Mouse (Mus musculus) spleen, adult 2 months (tissue): Measurements from ENCODE around the gene Polk. TPM values are rescaled to one million over a fixed set of nuclear protein-coding genes. Genes with fewer than 3 reads are reported as not detected.

Experiments
- DNase-seq, 2 experiments: peaks; one replicate each; pipeline versions ENCODE4 v3.0.0 to v3.0.0-alpha.2; 2012 to 2021; ENCODE audit warnings: low spot score in 2 of 2, low read depth in 1 of 2
- H3K27ac ChIP-seq: fragments of 200-500 bp; 2 replicates; pipeline ENCODE4 v1.5.1; 2012; ENCODE audit warnings: low read length, inconsistent platforms; ENCODE audit not compliant: insufficient read depth
- H3K27me3 ChIP-seq: fragments of 200-500 bp; 2 replicates; pipeline ENCODE4 v1.6.1; 2012; ENCODE audit warnings: mild to moderate bottlenecking, moderate library complexity, low read length, inconsistent platforms; ENCODE audit not compliant: control insufficient read depth, insufficient read depth
- H3K36me3 ChIP-seq: fragments of 200-500 bp; 2 replicates; pipeline ENCODE4 v1.6.1; 2012; ENCODE audit warnings: mild to moderate bottlenecking, low read length, inconsistent platforms; ENCODE audit not compliant: control insufficient read depth, insufficient read depth
- H3K4me1 ChIP-seq: fragments of 200-500 bp; 2 replicates; pipeline ENCODE4 v1.6.1; 2011; ENCODE audit warnings: inconsistent platforms; ENCODE audit not compliant: control insufficient read depth, insufficient read depth, insufficient read length
- H3K4me3 ChIP-seq: fragments of 200-500 bp; 2 replicates; pipeline ENCODE4 v1.5.1; 2011; ENCODE audit warnings: mild to moderate bottlenecking, inconsistent platforms; ENCODE audit not compliant: insufficient read depth, insufficient read length; ENCODE audit errors: extremely low read depth
- CTCF ChIP-seq: fragments of 200-500 bp; IDR thresholded peaks from 2 replicates; pipeline ENCODE4 v1.5.1; 2011; ENCODE audit warnings: mild to moderate bottlenecking, inconsistent platforms; ENCODE audit not compliant: insufficient read depth, insufficient read length, insufficient replicate concordance; ENCODE audit errors: extremely low read depth
- POLR2A ChIP-seq: fragments of 200-500 bp; IDR thresholded peaks from 2 replicates; pipeline ENCODE4 v1.6.1; 2011; ENCODE audit warnings: low read depth, low read length, inconsistent platforms
- WGBS: fragments of 180-500 bp; shearing (Covaris S2); methylation state at CpG from one replicate; pipeline ENCODE4 v1.1.7; 2018; 5-methylcytosine and 5-hydroxymethylcytosine counted together
- polyA plus RNA-seq: library from polyadenylated mRNA; depleted of rRNA; stranded (reverse); fragments of >200 nt; gene quantifications from 2 replicates; pipeline ENCODE4 v1.2.3, GENCODE M21; 2012

The Polk gene
- polyA plus RNA-seq, 1 experiment = 0.97 TPM

- WGBS = 91% methylated on average over 4 of the region's 4 CpGs
- TF ChIP-seq CTCF (no peak), POLR2A (no peak)
- Histone ChIP-seq H3K36me3 (no peaks in the 10 kb centered on the region), H3K27ac (no peak overlapping the region), H3K4me1 (peaks cover 3% of the 10 kb centered on the region; the same call in 1 of the 2 replicates), H3K4me3 (no peak overlapping the region), H3K27me3 (no peaks in the 10 kb centered on the region)
- DNase-seq = no peak
These were observed 101.9 kb downstream of the Polk start for GRCm38 (mm10) chr13:96440436-96440835.

DNA sequence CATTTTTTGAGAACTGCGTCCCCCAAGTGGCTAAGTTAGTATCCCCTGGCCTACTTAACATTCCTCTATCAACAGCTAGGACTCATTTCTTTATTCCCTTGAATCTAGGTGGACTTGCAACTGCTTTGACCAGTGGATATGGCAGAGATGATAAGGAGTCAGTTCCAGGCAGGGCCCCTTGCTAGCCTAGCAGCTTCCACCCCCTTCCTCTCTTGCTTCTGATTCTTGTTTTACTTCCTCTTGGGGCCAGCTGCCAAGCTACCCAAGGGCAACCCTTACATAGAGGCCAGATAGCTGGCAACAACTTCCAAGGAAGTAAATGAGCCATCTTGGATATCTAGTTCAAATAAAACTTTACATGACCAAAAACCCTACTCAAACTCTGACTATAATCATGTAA lies 105.5 kb downstream of the Polk start:
- no peaks in the 10 kb centered on the region for H3K27me3 ChIP-seq
- H3K4me1 ChIP-seq = peaks cover 3% of the 10 kb centered on the region; the same call in 1 of the 2 replicates
- TF ChIP-seq POLR2A (no peak), CTCF (no peak)
- no peak overlapping the region for H3K4me3 ChIP-seq
- H3K27ac ChIP-seq = no peak overlapping the region
- WGBS = 76% methylated on average over 1 of the region's 1 CpGs
- no peak for DNase-seq
- H3K36me3 ChIP-seq = no peaks in the 10 kb centered on the region

DNA sequence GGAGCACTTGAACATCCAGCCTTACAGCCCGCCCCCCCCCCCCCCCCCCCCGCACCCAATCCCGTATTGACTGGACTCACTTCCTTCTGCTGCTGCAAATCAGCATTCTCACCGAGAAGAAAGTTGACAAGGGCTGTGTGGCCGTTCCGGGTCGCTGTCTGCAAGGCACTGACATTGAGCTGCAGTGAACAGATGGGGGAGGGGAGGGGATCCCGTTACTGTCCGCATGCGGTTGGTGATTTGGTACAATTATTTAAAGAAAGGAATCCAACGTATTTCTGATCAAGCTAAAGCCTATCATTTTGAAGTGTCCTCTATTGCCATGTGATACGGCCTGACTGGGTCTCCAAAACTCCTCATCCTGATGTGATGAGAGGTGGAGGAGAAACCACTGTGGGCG lies 106.6 kb downstream of the Polk start:
- peaks cover 3% of the 10 kb centered on the region; the same call in 1 of the 2 replicates for H3K4me1 ChIP-seq
- no peak for DNase-seq
- no peaks in the 10 kb centered on the region for H3K36me3 ChIP-seq
- no peaks in the 10 kb centered on the region for H3K27me3 ChIP-seq
- TF ChIP-seq CTCF = no peak
- no peak for TF ChIP-seq POLR2A
- 28% methylated on average over 13 of the region's 13 CpGs for WGBS
- no peak overlapping the region for H3K27ac ChIP-seq
- no peak overlapping the region for H3K4me3 ChIP-seq

GRCm38 (mm10) chr13:96434899-96435331 lies 107.5 kb downstream of the Polk start:
- H3K36me3 ChIP-seq = no peaks in the 10 kb centered on the region
- TF ChIP-seq CTCF (no peak), POLR2A (no peak)
- WGBS = 78% methylated on average over 5 of the region's 5 CpGs

DNA sequence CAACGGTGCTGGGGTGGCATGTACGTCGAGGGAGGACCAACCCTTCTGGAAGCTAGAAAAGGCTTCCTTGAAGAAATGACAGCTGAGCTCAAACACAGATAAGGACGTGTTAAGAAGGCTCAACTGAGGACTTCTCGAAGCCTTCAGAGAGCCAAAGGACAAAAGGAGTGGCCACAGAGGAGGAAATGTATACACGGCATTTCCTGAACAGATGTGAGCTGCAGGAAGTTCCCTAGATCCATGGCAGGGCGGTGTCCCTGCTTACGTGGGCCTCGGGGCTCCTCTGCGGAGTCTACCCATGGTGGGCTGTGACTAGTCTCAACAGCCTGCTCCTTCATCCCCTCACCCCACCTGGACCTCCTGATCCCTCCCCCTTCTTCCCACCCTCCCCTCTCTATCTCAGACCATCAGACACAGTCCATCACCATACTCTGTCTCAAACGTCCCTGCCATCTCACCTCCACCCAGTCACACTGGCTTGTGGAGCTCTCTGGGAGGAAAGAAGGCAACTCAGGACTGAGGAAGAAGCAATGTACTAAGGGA lies 108.7 kb downstream of the Polk start:
- no peaks in the 10 kb centered on the region for H3K27me3 ChIP-seq
- H3K27ac ChIP-seq = no peak overlapping the region
- H3K4me1 ChIP-seq = peaks cover 3% of the 10 kb centered on the region; the same call in 1 of the 2 replicates
- no peak for DNase-seq
- TF ChIP-seq POLR2A = no peak
- H3K4me3 ChIP-seq = no peak overlapping the region
- no peaks in the 10 kb centered on the region for H3K36me3 ChIP-seq
- 13% methylated on average over 11 of the region's 11 CpGs for WGBS

More at GRCm38 (mm10) chr13:96434899-96435331, 107.5 kb downstream of the Polk start:
- no peak for DNase-seq
- peaks cover 3% of the 10 kb centered on the region; the same call in 1 of the 2 replicates for H3K4me1 ChIP-seq
- no peak overlapping the region for H3K27ac ChIP-seq
- no peak overlapping the region for H3K4me3 ChIP-seq
- H3K27me3 ChIP-seq = no peaks in the 10 kb centered on the region

DNA sequence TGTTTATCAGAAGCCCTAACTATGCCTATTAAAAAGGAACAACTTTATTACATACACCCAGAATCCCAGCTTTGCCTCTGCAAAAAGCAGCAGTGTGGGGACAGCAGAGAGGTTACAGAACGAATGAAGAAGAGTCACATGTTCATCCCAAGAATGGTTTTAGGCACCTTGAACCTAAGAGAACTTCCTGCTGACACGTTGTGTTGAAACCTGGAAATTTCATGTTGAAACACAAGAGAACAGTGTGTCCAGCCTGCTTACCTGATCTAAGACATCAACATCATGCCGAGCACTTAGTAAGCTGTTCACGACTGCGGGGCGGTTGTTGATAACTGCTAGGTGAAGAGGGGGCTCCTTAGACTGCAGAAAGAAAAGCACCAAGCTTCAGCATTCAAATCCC lies 109.3 kb downstream of the Polk start:
- 78% methylated on average over 6 of the region's 6 CpGs for WGBS
- H3K4me1 ChIP-seq = peaks cover 3% of the 10 kb centered on the region; the same call in 1 of the 2 replicates
- no peak overlapping the region for H3K27ac ChIP-seq
- TF ChIP-seq POLR2A = no peak
- no peak for TF ChIP-seq CTCF
- no peaks in the 10 kb centered on the region for H3K36me3 ChIP-seq
- no peak overlapping the region for H3K4me3 ChIP-seq
- no peaks in the 10 kb centered on the region for H3K27me3 ChIP-seq
- DNase-seq = no peak

- 78% methylated on average over 3 of the region's 3 CpGs for WGBS
- Histone ChIP-seq H3K27ac (no peak overlapping the region), H3K4me1 (peaks cover 3% of the 10 kb centered on the region; the same call in 1 of the 2 replicates), H3K36me3 (no peaks in the 10 kb centered on the region), H3K4me3 (no peak overlapping the region), H3K27me3 (no peaks in the 10 kb centered on the region)
- DNase-seq = no peak
- TF ChIP-seq POLR2A = no peak
These were observed 110.0 kb downstream of the Polk start for GRCm38 (mm10) chr13:96432376-96432811.
